Mouse (Mus musculus) heart, postnatal 0 days (tissue): Measurements from ENCODE around the gene Trim15. TPM values are rescaled to one million over a fixed set of nuclear protein-coding genes. Genes with fewer than 3 reads are reported as not detected.

Experiments
- ATAC-seq: fragments of 200-750 bp; cut with Nextera tagmentation; 2 replicates; pipeline ENCODE4 v1.8.0; 2017; ENCODE audit warnings: low read depth, moderate number of reproducible peaks, moderate library complexity; ENCODE audit not compliant: insufficient read depth
- DNase-seq: peaks from one replicate; pipeline ENCODE4 v3.0.0-alpha.2; 2016; ENCODE audit warnings: low spot score
- H3K27ac ChIP-seq: fragments of 300-500 bp; sonication (generic); 2 replicates; pipeline ENCODE4 v1.5.1; 2014; ENCODE audit warnings: low read depth, mild to moderate bottlenecking
- H3K27me3 ChIP-seq: fragments of 300-500 bp; sonication (generic); 2 replicates; pipeline ENCODE4 v1.6.1; 2014; ENCODE audit warnings: low read length, mixed read lengths; ENCODE audit not compliant: control insufficient read depth, insufficient read depth
- H3K36me3 ChIP-seq: fragments of 300-500 bp; sonication (generic); replicated peaks from 2 replicates; pipeline ENCODE4 v1.6.1; 2014; ENCODE audit warnings: low read length, mixed read lengths; ENCODE audit not compliant: control insufficient read depth, insufficient read depth
- H3K4me1 ChIP-seq: fragments of 300-500 bp; sonication (generic); 2 replicates; pipeline ENCODE4 v1.6.1; 2014; ENCODE audit warnings: antibody characterized with exemption; ENCODE audit not compliant: control insufficient read depth, insufficient read depth
- H3K4me2 ChIP-seq: fragments of 300-500 bp; sonication (generic); 2 replicates; pipeline ENCODE4 v1.6.1; 2014; ENCODE audit warnings: low read depth, mild to moderate bottlenecking, low read length, moderate library complexity
- H3K4me3 ChIP-seq: fragments of 300-500 bp; sonication (generic); 2 replicates; pipeline ENCODE4 v1.5.1; 2014; ENCODE audit warnings: low read depth, low read length
- H3K9ac ChIP-seq: fragments of 300-500 bp; sonication (generic); replicated peaks from 2 replicates; pipeline ENCODE4 v1.6.1; 2014; ENCODE audit warnings: low read depth, low read length, mixed read lengths
- H3K9me3 ChIP-seq: fragments of 300-500 bp; sonication (generic); replicated peaks from 2 replicates; pipeline ENCODE4 v1.6.1; 2016; ENCODE audit warnings: low read length; ENCODE audit not compliant: control insufficient read depth
- CTCF ChIP-seq: IDR thresholded peaks from 2 replicates; pipeline ENCODE4 v1.5.1; 2016; ENCODE audit warnings: antibody characterized with exemption, control low read depth, low read depth
- EP300 ChIP-seq: IDR thresholded peaks from 2 replicates; pipeline ENCODE4 v1.6.1; 2016; ENCODE audit warnings: antibody characterized with exemption, low read depth
- WGBS: fragments of 180-500 bp; shearing (Covaris S2); extraction: QIAGEN DNeasy Blood & Tissue Kit; methylation state at CpG from one replicate; pipeline ENCODE4 v1.1.7; 2014; 5-methylcytosine and 5-hydroxymethylcytosine counted together
- polyA plus RNA-seq: library from polyadenylated mRNA; unstranded; fragments of >200 nt; fragmentation: Nextera tagmentation; extraction: Ambion mirVana; gene quantifications from 2 replicates; pipeline ENCODE4 v1.2.1, GENCODE M21; 2015
- total RNA-seq: library from RNA; depleted of rRNA; stranded (reverse); fragments of >200 nt; gene quantifications from 2 replicates; pipeline ENCODE4 v1.2.3, GENCODE M21; 2014; ENCODE audit warnings: low replicate concordance

The Trim15 gene
- total and polyA plus RNA-seq, 2 experiments from 2014 or later: not detected

DNA sequence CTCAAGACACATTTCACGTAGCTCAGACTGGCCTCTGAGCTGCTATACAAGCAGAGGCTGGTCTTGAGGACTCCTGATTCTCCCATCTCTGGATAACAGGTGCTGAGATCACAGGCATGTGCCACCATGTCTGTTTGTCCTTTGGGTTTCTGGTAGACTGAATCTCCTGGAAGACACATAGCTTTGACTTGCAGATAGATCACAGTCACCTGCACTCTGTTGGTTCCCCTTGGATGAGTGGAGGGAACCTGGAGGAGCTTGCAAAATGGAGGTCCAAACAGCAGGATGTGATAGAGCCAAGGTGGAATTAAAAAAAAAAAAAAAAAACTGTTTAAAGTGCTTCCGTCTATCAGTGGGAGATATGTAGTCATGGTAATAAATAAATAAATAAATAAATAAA is 1.8 kb upstream of the Trim15 start:
- H3K27me3 ChIP-seq: peaks cover 33% of the 10 kb centered on the region
- no peak overlapping the region for H3K4me2 ChIP-seq
- H3K36me3 ChIP-seq: no peaks in the 10 kb centered on the region
- no peak overlapping the region for H3K27ac ChIP-seq
- no peaks in the 10 kb centered on the region for H3K9me3 ChIP-seq
- ATAC-seq (no peak), DNase-seq (no peak)
- H3K4me3 ChIP-seq: no peak overlapping the region
- TF ChIP-seq CTCF (no peak), EP300 (no peak)
- WGBS: 87% methylated on average over 2 of the region's 2 CpGs
- no peaks in the 10 kb centered on the region for H3K4me1 ChIP-seq
- H3K9ac ChIP-seq: no peak overlapping the region

DNA sequence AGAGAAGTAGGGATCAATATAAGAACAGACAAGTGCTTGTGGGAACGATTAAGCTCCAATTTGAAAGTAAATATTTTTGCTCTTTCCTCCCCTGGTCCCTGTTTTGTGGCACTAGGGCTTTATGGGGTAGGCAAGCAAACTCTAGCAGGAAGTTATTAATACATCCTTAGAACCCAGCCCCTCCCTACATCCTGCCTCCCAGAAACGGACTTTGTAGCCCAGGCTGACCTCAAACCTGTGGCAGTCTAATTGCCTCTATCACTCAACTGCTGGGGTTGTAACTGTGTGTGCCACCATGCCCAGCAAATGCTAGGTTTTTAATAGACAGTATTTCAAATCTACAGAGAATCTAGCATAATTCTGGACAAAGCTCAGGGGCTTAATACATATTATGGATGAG is 5.3 kb downstream of the Trim15 start:
- Histone ChIP-seq H3K9me3 (no peaks in the 10 kb centered on the region), H3K4me3 (no peak overlapping the region), H3K4me1 (no peaks in the 10 kb centered on the region), H3K27ac (no peak overlapping the region), H3K36me3 (peaks cover 27% of the 10 kb centered on the region), H3K27me3 (peaks cover 20% of the 10 kb centered on the region), H3K4me2 (no peak overlapping the region), H3K9ac (no peak overlapping the region)
- DNase-seq (no peak), ATAC-seq (no peak)
- TF ChIP-seq CTCF (no peak), EP300 (no peak)
- 61% methylated on average over 2 of the region's 2 CpGs for WGBS

DNA sequence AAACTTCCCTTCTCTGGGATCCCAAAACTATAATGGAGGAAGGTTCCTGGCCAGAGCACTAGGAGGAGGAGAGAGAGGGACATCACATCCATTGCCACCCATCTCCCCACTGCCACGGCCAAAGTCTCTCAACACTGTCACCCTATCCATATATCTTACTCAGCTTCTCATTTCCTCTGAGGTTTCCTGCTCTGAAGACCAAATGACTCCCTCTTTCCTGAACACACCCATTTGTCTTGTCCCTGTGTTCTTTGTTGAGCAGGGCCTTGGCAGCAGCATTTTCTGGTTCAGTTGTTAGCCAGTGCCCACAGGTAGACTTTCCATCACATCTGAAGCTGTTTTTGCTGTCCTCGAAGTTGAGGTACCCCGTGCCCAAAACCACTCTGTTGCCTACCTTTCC is 8.8 kb downstream of the Trim15 start:
- Histone ChIP-seq H3K4me2 (no peak overlapping the region), H3K4me3 (no peak overlapping the region), H3K36me3 (peaks cover 58% of the 10 kb centered on the region), H3K9ac (no peak overlapping the region), H3K27ac (no peak overlapping the region), H3K27me3 (no peaks in the 10 kb centered on the region), H3K4me1 (no peaks in the 10 kb centered on the region), H3K9me3 (no peaks in the 10 kb centered on the region)
- ATAC-seq (no peak), DNase-seq (no peak)
- TF ChIP-seq CTCF: no peak
- TF ChIP-seq EP300: no peak
- 78% methylated on average over 3 of the region's 3 CpGs for WGBS

DNA sequence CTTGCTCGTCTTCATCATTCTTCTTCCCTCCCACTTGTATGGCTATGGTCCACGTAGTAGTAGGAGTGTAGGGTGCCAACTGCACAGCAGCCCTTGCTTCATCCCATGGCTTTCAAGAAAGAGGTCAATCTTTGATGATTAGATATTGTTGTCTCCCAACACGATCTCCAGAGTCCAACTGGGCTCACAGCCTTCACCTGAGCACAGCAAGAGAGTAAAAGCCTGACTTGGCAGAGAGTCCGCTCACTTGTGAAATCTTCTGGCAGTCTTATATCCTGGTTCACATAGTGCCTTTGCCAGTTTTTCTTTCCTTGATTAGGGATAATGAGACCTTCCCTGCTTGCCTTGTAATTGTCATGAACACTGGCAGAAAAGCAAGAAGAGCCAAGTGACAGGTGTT is 10.8 kb downstream of the Trim15 start:
- DNase-seq: no peak
- H3K9me3 ChIP-seq: no peaks in the 10 kb centered on the region
- WGBS: 92% methylated on average over 4 of the region's 4 CpGs
- no peaks in the 10 kb centered on the region; the same call in 1 of the 2 replicates for H3K4me1 ChIP-seq
- ATAC-seq: no peak
- TF ChIP-seq CTCF (no peak), EP300 (no peak)
- no peak overlapping the region for H3K4me2 ChIP-seq
- no peak overlapping the region for H3K9ac ChIP-seq
- H3K27me3 ChIP-seq: no peaks in the 10 kb centered on the region
- no peak overlapping the region for H3K4me3 ChIP-seq
- H3K27ac ChIP-seq: no peak overlapping the region
- peaks cover 75% of the 10 kb centered on the region for H3K36me3 ChIP-seq

DNA sequence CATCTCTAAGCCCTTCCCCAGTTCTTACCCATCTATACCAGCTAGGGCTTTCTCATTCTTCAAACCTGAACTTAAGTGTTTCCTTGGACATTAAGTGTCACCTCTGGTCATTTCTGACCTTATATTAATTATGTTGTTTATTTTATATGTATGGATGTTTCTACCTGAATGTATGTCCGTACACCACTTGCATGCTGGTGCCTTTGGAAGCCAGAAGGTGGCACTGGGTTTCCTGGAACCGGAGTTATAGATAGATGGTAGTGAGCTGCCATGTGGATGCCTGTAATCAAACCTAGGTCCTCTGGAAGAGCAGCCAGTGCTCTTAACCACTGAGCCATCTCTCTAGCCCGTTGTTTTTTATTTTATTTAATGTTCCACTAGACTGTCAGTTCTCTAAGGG is 11.5 kb downstream of the Trim15 start:
- DNase-seq: no peak
- no peak for ATAC-seq
- no peak overlapping the region for H3K27ac ChIP-seq

DNA sequence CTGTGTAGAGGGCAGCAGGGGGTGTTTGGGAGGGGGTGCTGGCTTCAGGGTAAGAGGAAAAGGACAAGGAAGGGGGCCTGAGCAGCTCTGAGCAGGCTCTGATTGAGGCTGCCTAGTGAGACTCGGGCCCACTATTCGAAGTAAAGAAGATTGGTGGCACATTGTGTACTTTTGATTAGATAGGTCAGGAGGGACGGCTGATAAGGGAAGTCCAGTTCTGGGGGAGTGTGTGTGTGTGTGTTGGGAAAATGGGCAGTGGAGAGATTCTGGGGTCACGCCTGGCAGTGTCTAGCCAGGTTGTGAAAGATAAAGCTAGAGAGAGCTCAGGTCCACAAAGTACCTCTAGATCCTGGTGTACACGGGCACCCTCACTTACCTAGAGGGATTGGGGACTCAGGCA is 15.4 kb downstream of the Trim15 start:
- WGBS: 45% methylated on average over 5 of the region's 5 CpGs
- no peak for ATAC-seq
- TF ChIP-seq EP300 (no peak), CTCF (no peak)
- Histone ChIP-seq H3K27ac (no peak overlapping the region), H3K9me3 (no peaks in the 10 kb centered on the region), H3K36me3 (peaks cover 53% of the 10 kb centered on the region), H3K4me3 (no peak overlapping the region), H3K9ac (no peak overlapping the region), H3K4me1 (no peaks in the 10 kb centered on the region; the same call in 1 of the 2 replicates), H3K27me3 (no peaks in the 10 kb centered on the region), H3K4me2 (no peak overlapping the region)
- no peak for DNase-seq

More for the DNA sequence above, 11.5 kb downstream of the Trim15 start:
- H3K9ac ChIP-seq: no peak overlapping the region
- H3K36me3 ChIP-seq: peaks cover 81% of the 10 kb centered on the region
- 95% methylated on average over 3 of the region's 3 CpGs for WGBS
- no peaks in the 10 kb centered on the region for H3K9me3 ChIP-seq
- H3K4me2 ChIP-seq: no peak overlapping the region
- H3K4me1 ChIP-seq: no peaks in the 10 kb centered on the region; the same call in 1 of the 2 replicates
- H3K4me3 ChIP-seq: no peak overlapping the region
- no peaks in the 10 kb centered on the region for H3K27me3 ChIP-seq
- TF ChIP-seq EP300: no peak
- no peak for TF ChIP-seq CTCF
